Mouse (Mus musculus) limb, embryonic 14.5 days (tissue): ENCODE measurements around the gene Agap1. TPM values are rescaled to one million over a fixed set of nuclear protein-coding genes. Genes with fewer than 3 reads are reported as not detected.

Source experiments
- ATAC-seq: fragments of 200-750 bp; cut with Nextera tagmentation; 2 replicates; pipeline ENCODE4 v1.8.0; 2017; ENCODE audit warnings: low read depth, moderate number of reproducible peaks, moderate TSS enrichment; ENCODE audit not compliant: low FRiP score
- DNase-seq: peaks from one replicate; pipeline ENCODE4 v3.0.0-alpha.2; 2015; ENCODE audit warnings: low spot score
- H3K27ac ChIP-seq: fragments of 300-500 bp; sonication (generic); replicated peaks from 2 replicates; pipeline ENCODE4 v1.5.1; 2014; ENCODE audit warnings: low read depth, mild to moderate bottlenecking, low read length, moderate library complexity, mixed read lengths
- H3K27me3 ChIP-seq: fragments of 300-500 bp; sonication (generic); 2 replicates; pipeline ENCODE4 v1.6.1; 2014; ENCODE audit warnings: low read length, mixed read lengths; ENCODE audit not compliant: control insufficient read depth, insufficient read depth
- H3K36me3 ChIP-seq: fragments of 300-500 bp; sonication (generic); 2 replicates; pipeline ENCODE4 v1.6.1; 2014; ENCODE audit warnings: mild to moderate bottlenecking, low read length, moderate library complexity, mixed read lengths; ENCODE audit not compliant: control insufficient read depth, insufficient read depth
- H3K4me1 ChIP-seq: fragments of 300-500 bp; sonication (generic); 2 replicates; pipeline ENCODE4 v1.6.1; 2014; ENCODE audit warnings: antibody characterized with exemption, low read length, mixed read lengths; ENCODE audit not compliant: control insufficient read depth, insufficient read depth
- H3K4me2 ChIP-seq: fragments of 300-500 bp; sonication (generic); replicated peaks from 2 replicates; pipeline ENCODE4 v1.6.1; 2014; ENCODE audit warnings: low read depth, mild to moderate bottlenecking, low read length, moderate library complexity; ENCODE audit not compliant: severe bottlenecking
- H3K4me3 ChIP-seq: fragments of 300-500 bp; sonication (generic); replicated peaks from 2 replicates; pipeline ENCODE4 v1.5.1; 2014; ENCODE audit warnings: low read length
- H3K9ac ChIP-seq: fragments of 300-500 bp; sonication (generic); 2 replicates; pipeline ENCODE4 v1.6.1; 2014; ENCODE audit warnings: mild to moderate bottlenecking, low read depth, low read length, moderate library complexity; ENCODE audit not compliant: severe bottlenecking
- H3K9me3 ChIP-seq: fragments of 300-500 bp; sonication (generic); 2 replicates; pipeline ENCODE4 v1.6.1; 2016; ENCODE audit warnings: low read length; ENCODE audit not compliant: control insufficient read depth
- POLR2A ChIP-seq: fragments of 200-500 bp; IDR thresholded peaks from 2 replicates; pipeline ENCODE4 v1.8.0; 2012; ENCODE audit warnings: inconsistent platforms, mild to moderate bottlenecking, moderate library complexity, borderline replicate concordance; ENCODE audit not compliant: insufficient read depth, insufficient read length; ENCODE audit errors: extremely low read depth
- WGBS: fragments of 180-500 bp; shearing (Covaris S2); extraction: QIAGEN DNeasy Blood & Tissue Kit; methylation state at CpG from one replicate; pipeline ENCODE4 v1.1.7; 2014; 5-methylcytosine and 5-hydroxymethylcytosine counted together
- polyA plus RNA-seq, 2 experiments: library from polyadenylated mRNA; depleted of rRNA in 1 of 2; stranded (reverse) in 1 of 2; unstranded in 1 of 2; fragments of >200 nt; fragmentation: Nextera tagmentation in 1 of 2; extraction: Ambion mirVana in 1 of 2; gene quantifications; 2 replicates each; pipeline versions ENCODE4 v1.2.1 to v1.2.3; 2012 to 2014

Agap1 gene
- polyA plus RNA-seq, 2 experiments: 16.2 to 19.5 TPM

DNA sequence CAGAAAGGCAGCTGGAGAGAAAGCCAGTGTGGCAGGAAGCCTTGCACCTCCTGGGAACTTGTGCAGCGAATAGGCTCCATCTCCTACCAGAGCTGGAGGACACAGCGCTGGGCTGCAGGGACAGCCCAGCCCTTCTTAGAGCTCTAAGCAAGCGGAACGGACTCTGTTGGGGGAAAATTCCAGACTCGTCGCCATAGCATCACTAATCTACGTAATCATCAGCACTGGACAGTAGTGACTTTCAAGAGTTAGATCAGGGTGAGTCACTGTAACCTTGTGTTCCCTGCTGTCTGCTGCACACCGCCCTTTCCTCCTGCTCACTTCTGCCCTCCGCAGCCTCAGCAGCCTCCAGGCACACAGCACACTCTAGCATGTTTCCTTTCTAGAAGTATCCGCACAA is 234.3 kb downstream of the Agap1 start:
- DNase-seq (no peak), ATAC-seq (no peak)
- no peak for TF ChIP-seq POLR2A
- Histone ChIP-seq H3K9me3 (no peaks in the 10 kb centered on the region), H3K9ac (no peak overlapping the region), H3K27ac (no peak overlapping the region), H3K36me3 (peaks cover 7% of the 10 kb centered on the region; the same call in 1 of the 2 replicates), H3K4me3 (no peak overlapping the region), H3K4me2 (no peak overlapping the region), H3K27me3 (no peaks in the 10 kb centered on the region), H3K4me1 (no peaks in the 10 kb centered on the region)
- WGBS: 86% methylated on average over 10 of the region's 10 CpGs

DNA sequence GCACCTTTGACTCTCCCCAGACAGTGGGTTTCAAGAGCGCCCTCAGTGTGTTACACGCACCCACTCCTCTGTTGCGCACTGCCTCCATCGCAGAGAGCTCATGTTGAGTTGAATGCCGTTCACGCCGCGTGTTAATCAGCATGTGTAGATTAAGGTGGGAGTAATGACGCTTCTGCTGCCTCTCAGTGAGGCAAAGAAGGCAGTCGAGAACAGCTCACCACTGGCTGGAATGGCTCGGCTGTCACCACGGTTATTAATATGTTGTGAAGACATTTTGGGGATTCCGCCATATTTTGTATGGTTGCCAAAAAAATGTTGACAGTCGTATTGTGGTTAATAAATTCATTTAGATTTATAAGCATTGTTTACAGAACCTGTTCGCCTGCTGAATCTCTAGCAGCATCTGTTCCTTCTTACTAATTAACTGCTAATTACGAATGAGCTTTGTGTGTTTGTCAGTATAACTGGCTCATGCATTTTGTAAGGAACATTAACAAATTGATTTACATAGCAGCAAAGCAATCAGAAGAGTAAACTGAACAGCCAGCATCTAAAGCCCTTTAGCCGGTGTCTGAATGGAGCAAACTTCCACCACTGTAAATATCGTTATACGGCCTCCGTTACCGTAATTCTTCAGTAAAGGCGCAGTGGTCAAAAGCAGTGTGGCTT is 235.1 kb downstream of the Agap1 start:
- H3K36me3 ChIP-seq: peaks cover 7% of the 10 kb centered on the region; the same call in 1 of the 2 replicates
- no peak for DNase-seq
- WGBS: 85% methylated on average over 22 of the region's 22 CpGs
- TF ChIP-seq POLR2A: no peak
- no peak overlapping the region for H3K9ac ChIP-seq
- H3K27ac ChIP-seq: no peak overlapping the region
- no peak overlapping the region for H3K4me3 ChIP-seq
- H3K27me3 ChIP-seq: no peaks in the 10 kb centered on the region
- no peaks in the 10 kb centered on the region for H3K4me1 ChIP-seq
- H3K4me2 ChIP-seq: no peak overlapping the region
- H3K9me3 ChIP-seq: no peaks in the 10 kb centered on the region
- no peak for ATAC-seq

DNA sequence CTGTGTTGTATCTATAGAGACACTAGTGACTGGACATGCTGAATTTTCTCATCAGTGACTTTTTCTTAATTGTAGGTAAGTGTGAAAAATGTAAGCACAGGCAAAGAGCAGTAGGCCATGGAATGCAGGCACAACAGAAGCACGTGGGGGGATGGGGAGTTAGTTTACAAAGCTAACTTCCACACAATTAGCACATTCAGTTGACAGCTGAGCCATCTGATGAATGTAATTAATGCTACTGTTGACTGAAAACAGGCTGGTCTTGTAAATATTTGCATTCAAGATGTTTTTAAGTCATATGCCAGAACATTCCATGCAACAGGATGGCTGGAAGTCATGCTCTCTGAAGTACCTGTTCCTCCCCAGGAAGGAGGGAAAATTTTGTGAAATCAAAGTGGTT is 236.5 kb downstream of the Agap1 start:
- no peak for ATAC-seq
- H3K4me2 ChIP-seq: no peak overlapping the region
- H3K36me3 ChIP-seq: no peaks in the 10 kb centered on the region; the same call in 1 of the 2 replicates
- no peak for TF ChIP-seq POLR2A
- no peak overlapping the region for H3K27ac ChIP-seq
- no peaks in the 10 kb centered on the region for H3K9me3 ChIP-seq
- WGBS: 69% methylated on average over 1 of the region's 1 CpGs
- no peaks in the 10 kb centered on the region for H3K27me3 ChIP-seq
- no peak overlapping the region for H3K4me3 ChIP-seq
- H3K4me1 ChIP-seq: no peaks in the 10 kb centered on the region
- DNase-seq: no peak
- H3K9ac ChIP-seq: no peak overlapping the region

DNA sequence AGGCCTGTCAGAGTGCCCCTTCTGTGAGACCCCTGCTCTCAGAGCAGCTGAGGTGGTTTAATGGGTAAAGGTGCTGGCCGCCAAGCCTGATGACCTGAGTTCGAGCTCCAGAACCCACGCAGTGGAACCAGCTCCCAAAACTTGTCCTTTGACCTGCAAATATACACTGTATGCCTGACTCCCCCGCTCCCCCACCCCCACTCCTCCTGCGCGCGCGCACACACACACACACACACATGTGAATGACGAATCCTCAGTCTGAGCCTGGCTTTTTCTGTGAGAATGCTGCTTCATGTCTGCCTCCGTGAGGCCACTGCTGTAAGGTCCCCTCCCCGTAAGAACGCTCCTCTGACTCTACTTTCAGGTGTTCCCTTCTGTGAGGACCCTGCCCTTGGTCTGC is 237.8 kb downstream of the Agap1 start:
- Histone ChIP-seq H3K4me2 (no peak overlapping the region), H3K27ac (no peak overlapping the region), H3K36me3 (no peaks in the 10 kb centered on the region; the same call in 1 of the 2 replicates), H3K27me3 (no peaks in the 10 kb centered on the region), H3K9ac (no peak overlapping the region), H3K4me1 (no peaks in the 10 kb centered on the region), H3K4me3 (no peak overlapping the region), H3K9me3 (no peaks in the 10 kb centered on the region)
- ATAC-seq (no peak), DNase-seq (no peak)
- TF ChIP-seq POLR2A: no peak
- WGBS: 94% methylated on average over 12 of the region's 12 CpGs

DNA sequence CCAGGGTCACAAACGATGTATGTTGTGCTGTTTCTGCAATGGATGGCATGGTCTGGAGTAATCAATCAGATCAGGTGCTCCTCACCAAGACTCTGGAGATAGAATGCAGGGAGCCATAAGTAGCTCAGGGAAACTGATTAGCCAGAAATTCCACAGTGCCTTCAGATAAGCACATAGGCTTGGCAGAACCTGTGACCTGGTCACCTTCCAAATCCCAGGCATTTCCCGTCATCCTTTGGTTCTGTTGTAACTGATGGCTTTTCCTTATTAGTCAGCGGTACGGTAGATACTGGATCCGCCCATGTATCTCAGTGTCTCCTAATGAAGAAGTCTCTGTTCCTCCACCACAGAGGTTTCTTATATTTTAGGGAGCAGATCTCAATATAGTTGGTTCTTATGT is 240.3 kb downstream of the Agap1 start:
- Histone ChIP-seq H3K27me3 (no peaks in the 10 kb centered on the region), H3K4me3 (no peak overlapping the region), H3K36me3 (no peaks in the 10 kb centered on the region), H3K9ac (no peak overlapping the region), H3K27ac (no peak overlapping the region), H3K9me3 (no peaks in the 10 kb centered on the region), H3K4me1 (no peaks in the 10 kb centered on the region), H3K4me2 (no peak overlapping the region)
- DNase-seq (no peak), ATAC-seq (no peak)
- WGBS: 90% methylated on average over 5 of the region's 5 CpGs
- TF ChIP-seq POLR2A: no peak
